Mouse (Mus musculus) bone marrow, adult 2 months (tissue): ENCODE data around the gene Dynlt1a. TPM values are rescaled to one million over a fixed set of nuclear protein-coding genes. Genes with fewer than 3 reads are reported as not detected.
"Not testable (repeated sequence)": the region's sequence is repeated elsewhere in the genome, so short reads cannot be mapped to it uniquely, and the experiment has no call there.

Experiments
- H3K27ac ChIP-seq: fragments of 200-500 bp; 2 replicates; pipeline ENCODE4 v1.5.1; 2012; ENCODE audit warnings: low read depth, mild to moderate bottlenecking, control low read depth, inconsistent platforms, low read length; ENCODE audit not compliant: control insufficient read depth, poor library complexity, insufficient read depth
- H3K4me1 ChIP-seq: fragments of 200-500 bp; 2 replicates; pipeline ENCODE4 v1.6.1; 2011; ENCODE audit warnings: low read length; ENCODE audit not compliant: control insufficient read depth, insufficient read depth
- H3K4me3 ChIP-seq: fragments of 200-500 bp; replicated peaks from 2 replicates; pipeline ENCODE3; 2011; ENCODE audit warnings: mild to moderate bottlenecking, low read depth, low read length, control low read depth; ENCODE audit not compliant: control insufficient read depth
- WGBS: fragments of 180-500 bp; shearing (Covaris S2); methylation state at CpG from one replicate; pipeline ENCODE4 v1.1.7; 2018; 5-methylcytosine and 5-hydroxymethylcytosine counted together
- polyA plus RNA-seq: library from polyadenylated mRNA; stranded (reverse); fragments of >200 nt; gene quantifications from 2 replicates; pipeline ENCODE4 v1.2.4, GENCODE M21; 2011; ENCODE audit warnings: low replicate concordance; ENCODE audit not compliant: missing spikeins, insufficient read depth, insufficient read length

Dynlt1a gene
- polyA plus RNA-seq, 1 experiment = 18.9 TPM

- H3K4me3 ChIP-seq, H3K27ac ChIP-seq, H3K4me1 ChIP-seq: not testable (repeated sequence)
- 86% methylated on average over 5 of the region's 6 CpGs for WGBS
Observed at GRCm38 (mm10) chr17:6274693-6275092, 42.6 kb downstream of the Dynlt1a start.

- H3K4me3 ChIP-seq, H3K27ac ChIP-seq, H3K4me1 ChIP-seq: not testable (repeated sequence)
- 7% methylated on average over 6 of the region's 6 CpGs for WGBS
Observed at GRCm38 (mm10) chr17:6271970-6272369, 45.3 kb downstream of the Dynlt1a start.

- not testable (repeated sequence) for H3K4me1 ChIP-seq, H3K27ac ChIP-seq, H3K4me3 ChIP-seq
- WGBS = 2% methylated on average over 25 of the region's 25 CpGs
Observed at GRCm38 (mm10) chr17:6270840-6271239, 46.5 kb downstream of the Dynlt1a start.

- not testable (repeated sequence) for H3K4me1 ChIP-seq, H3K27ac ChIP-seq
- under 1% methylated on average over 71 of the region's 84 CpGs for WGBS
- peak overlapping the region; percentile 27 for H3K4me3 ChIP-seq
Observed at GRCm38 (mm10) chr17:6269876-6270831, 47.1 kb downstream of the Dynlt1a start.

GRCm38 (mm10) chr17:6257070-6257456, 60.2 kb downstream of the Dynlt1a start:
- H3K27ac ChIP-seq, H3K4me1 ChIP-seq, H3K4me3 ChIP-seq: not testable (repeated sequence)
- 11% methylated on average over 13 of the region's 20 CpGs for WGBS

GRCm38 (mm10) chr17:6256400-6257069, 60.8 kb downstream of the Dynlt1a start, which contains the start of gene Tmem181a:
Gene Tmem181a (plus strand): TSS chr17:6256860.
- WGBS = 3% methylated on average over 19 of the region's 51 CpGs
- not testable (repeated sequence) for H3K4me3 ChIP-seq, H3K27ac ChIP-seq, H3K4me1 ChIP-seq

Other genes starting within 250 kb of the Dynlt1a start
- gene Serac1, start 237.8 kb downstream of the Dynlt1a start, polyA plus RNA-seq = 1.4 and 2.8 TPM in 2 replicates
- gene Gtf2h5, start 237.7 kb downstream of the Dynlt1a start, polyA plus RNA-seq = 36.0 and 37.0 TPM in 2 replicates
- 3.4 and 9.0 TPM in 2 replicates for gene Tulp4, start 211.1 kb downstream of the Dynlt1a start, polyA plus RNA-seq
- 8.6 and 33.4 TPM in 2 replicates for gene Tmem181a, start 60.6 kb downstream of the Dynlt1a start, polyA plus RNA-seq
- 61.7 and 183 TPM in 2 replicates for gene Dynlt1b, start 112.6 kb upstream of the Dynlt1a start, polyA plus RNA-seq